50 mouse cellular contexts compared by ENCODE assay signal in genomic region chr16:58709536-58709935, GRCm38 (mm10). TPM values are rescaled to one million over a fixed set of nuclear protein-coding genes. Genes with fewer than 3 reads are reported as not detected.
"Had no signal": no experiment of that assay in that cellular context is flagged by ENCODE, and none has a peak within 500 bp of the region (broad histone marks: within the 10 kb centered on the region; RNA-seq: fewer than 3 reads in every experiment).

No protein-coding gene starts in this region.

- H3K4me3 ChIP-seq: heart, embryonic 12.5 days; heart, embryonic 13.5 days; heart, embryonic 15.5 days; hindbrain, embryonic 10.5 days; hindbrain, embryonic 12.5 days; hindbrain, embryonic 13.5 days; hindbrain, embryonic 15.5 days; intestine, embryonic 15.5 days; kidney, embryonic 15.5 days; layer of hippocampus, adult 2 months; left cerebral cortex, adult 2 months had no signal

- H3K9me3 ChIP-seq: heart, embryonic 12.5 days; heart, embryonic 13.5 days; heart, embryonic 15.5 days; hindbrain, embryonic 10.5 days; hindbrain, embryonic 12.5 days; hindbrain, embryonic 13.5 days; hindbrain, embryonic 15.5 days; intestine, embryonic 15.5 days; kidney, embryonic 15.5 days had no signal

- H3K27ac ChIP-seq: heart, embryonic 13.5 days; heart, embryonic 15.5 days; hindbrain, embryonic 10.5 days; hindbrain, embryonic 12.5 days; hindbrain, embryonic 13.5 days; hindbrain, embryonic 14.5 days; hindbrain, embryonic 15.5 days; hindbrain, postnatal 0 days; intestine, embryonic 15.5 days; kidney, embryonic 15.5 days; kidney, postnatal 0 days; layer of hippocampus, adult 2 months had no signal

- H3K4me2 ChIP-seq: heart, embryonic 12.5 days; heart, embryonic 13.5 days; heart, embryonic 15.5 days; hindbrain, embryonic 12.5 days; hindbrain, embryonic 13.5 days; hindbrain, embryonic 14.5 days; hindbrain, embryonic 15.5 days; intestine, embryonic 15.5 days; kidney, embryonic 15.5 days had no signal

- H3K27me3 ChIP-seq: heart, embryonic 12.5 days; heart, embryonic 13.5 days; heart, embryonic 15.5 days; hindbrain, embryonic 12.5 days; hindbrain, embryonic 13.5 days; hindbrain, embryonic 15.5 days; intestine, embryonic 15.5 days; kidney, embryonic 15.5 days had no signal

- DNase-seq: heart, postnatal 10 days; heart, postnatal 14 days; heart, postnatal 36 days; heart, postnatal 4 days; kidney, adult 11 months; kidney, adult 18-20 months; kidney, adult 2 months; kidney, adult 8-10 months; kidney, adult 9 months; kidney, postnatal 10 days; kidney, postnatal 14 days; kidney, postnatal 25 days; kidney, postnatal 36 days; kidney, postnatal 4 days; layer of hippocampus, adult 9-11 months; layer of hippocampus, postnatal 36 days had no signal

- H3K9ac ChIP-seq: heart, embryonic 12.5 days; heart, embryonic 13.5 days; heart, embryonic 15.5 days; hindbrain, embryonic 12.5 days; hindbrain, embryonic 13.5 days; hindbrain, embryonic 14.5 days; hindbrain, embryonic 15.5 days; intestine, embryonic 15.5 days; kidney, embryonic 15.5 days had no signal

- H3K4me1 ChIP-seq: heart, embryonic 12.5 days; heart, embryonic 15.5 days; hindbrain, embryonic 10.5 days; hindbrain, embryonic 12.5 days; hindbrain, embryonic 13.5 days; hindbrain, embryonic 15.5 days; intestine, embryonic 15.5 days; kidney, embryonic 15.5 days had no signal

- H3K36me3 ChIP-seq: heart, embryonic 12.5 days; heart, embryonic 13.5 days; heart, embryonic 15.5 days; hindbrain, embryonic 10.5 days; hindbrain, embryonic 12.5 days; hindbrain, embryonic 13.5 days; hindbrain, embryonic 15.5 days; intestine, embryonic 15.5 days; kidney, embryonic 15.5 days had no signal

RNA-seq across cellular contexts. Expression of gene Gpr15, which starts 9.3 kb away (rescaled TPM):
- total RNA-seq: heart, postnatal 10 days; heart, postnatal 14 days; heart, postnatal 25 days; heart, postnatal 36 days; heart, postnatal 4 days; hematopoietic stem cell, adult 5-6 weeks; layer of hippocampus, adult 18-20 months; layer of hippocampus, adult 2 months; layer of hippocampus, adult 8-10 months; layer of hippocampus, postnatal 10 days; layer of hippocampus, postnatal 14 days; layer of hippocampus, postnatal 25 days; layer of hippocampus, postnatal 36 days; left cerebral cortex, adult 18-20 months; left cerebral cortex, adult 2 months; left cerebral cortex, adult 8-10 months had no signal
- polyA plus RNA-seq: heart, embryonic 12.5 days; heart, embryonic 13.5 days; heart, embryonic 14.5 days; heart, embryonic 15.5 days; hindbrain, embryonic 10.5 days; hindbrain, embryonic 11.5 days; hindbrain, embryonic 12.5 days; hindbrain, embryonic 13.5 days; hindbrain, embryonic 14.5 days; hindbrain, embryonic 15.5 days; hindbrain, embryonic 16.5 days; hindbrain, postnatal 0 days; intestine, embryonic 14.5 days; intestine, embryonic 15.5 days; kidney, embryonic 14.5 days; kidney, embryonic 15.5 days; kidney, embryonic 16.5 days; kidney, postnatal 0 days had no signal

RNA-seq across cellular contexts. Expression of gene Olfr172, which starts 53.4 kb away (rescaled TPM):
- total RNA-seq: heart, postnatal 10 days; heart, postnatal 14 days; heart, postnatal 25 days; heart, postnatal 36 days; heart, postnatal 4 days; hematopoietic stem cell, adult 5-6 weeks; hindbrain, postnatal 0 days; layer of hippocampus, adult 18-20 months; layer of hippocampus, adult 2 months; layer of hippocampus, adult 8-10 months; layer of hippocampus, postnatal 10 days; layer of hippocampus, postnatal 14 days; layer of hippocampus, postnatal 25 days; layer of hippocampus, postnatal 36 days; left cerebral cortex, adult 18-20 months; left cerebral cortex, adult 2 months; left cerebral cortex, adult 8-10 months had no signal
- polyA plus RNA-seq: heart, embryonic 12.5 days; heart, embryonic 13.5 days; heart, embryonic 14.5 days; heart, embryonic 15.5 days; heart, embryonic 16.5 days; heart, postnatal 0 days; hindbrain, embryonic 10.5 days; hindbrain, embryonic 11.5 days; hindbrain, embryonic 12.5 days; hindbrain, embryonic 13.5 days; hindbrain, embryonic 14.5 days; hindbrain, embryonic 15.5 days; hindbrain, embryonic 16.5 days; hindbrain, postnatal 0 days; intestine, embryonic 14.5 days; intestine, embryonic 15.5 days; intestine, embryonic 16.5 days; intestine, postnatal 0 days; kidney, adult 2 months; kidney, embryonic 14.5 days; kidney, embryonic 15.5 days; kidney, embryonic 16.5 days; kidney, postnatal 0 days; large intestine, adult 2 months had no signal
